1 mouse cellular context compared by ENCODE assay signal in the genomic region with DNA sequence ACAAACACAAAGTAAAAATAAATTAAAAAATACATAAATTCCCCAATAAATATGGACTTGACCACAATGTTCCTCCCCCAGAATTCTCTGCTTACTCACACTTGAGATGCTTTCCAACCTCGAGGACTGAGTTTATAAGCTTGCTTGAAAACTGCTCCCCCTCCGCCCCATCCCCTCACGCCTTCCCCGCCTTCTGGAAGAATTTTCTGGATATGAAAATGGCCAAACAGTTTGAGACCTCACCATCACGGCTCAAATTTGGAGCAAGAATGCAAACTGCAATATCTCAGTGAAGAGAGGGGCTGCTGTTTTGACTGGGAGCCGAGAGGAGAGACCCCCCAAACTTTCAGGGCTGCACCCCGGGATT.
TF ChIP-seq lines count a peak whose summit lies in the region.

No protein-coding gene starts in this region.

TF ChIP-seq in CH12.LX, 34 proteins besides CTCF, POLR2A, EP300 and RAD21 (continued from another document):
- TF ChIP-seq MAFK (IDR thresholded peaks at IDR 0.05; ENCODE audit: insufficient replicate concordance, low read length) (no peak), CHD1 (IDR thresholded peaks at IDR 0.05; ENCODE audit: low read depth, low read length) (no peak)
TF ChIP-seq in CH12.LX: peak in this region for 0.
